Mouse (Mus musculus): ENCODE measurements around the gene Ltb4r2.

Ltb4r2 gene

DNA sequence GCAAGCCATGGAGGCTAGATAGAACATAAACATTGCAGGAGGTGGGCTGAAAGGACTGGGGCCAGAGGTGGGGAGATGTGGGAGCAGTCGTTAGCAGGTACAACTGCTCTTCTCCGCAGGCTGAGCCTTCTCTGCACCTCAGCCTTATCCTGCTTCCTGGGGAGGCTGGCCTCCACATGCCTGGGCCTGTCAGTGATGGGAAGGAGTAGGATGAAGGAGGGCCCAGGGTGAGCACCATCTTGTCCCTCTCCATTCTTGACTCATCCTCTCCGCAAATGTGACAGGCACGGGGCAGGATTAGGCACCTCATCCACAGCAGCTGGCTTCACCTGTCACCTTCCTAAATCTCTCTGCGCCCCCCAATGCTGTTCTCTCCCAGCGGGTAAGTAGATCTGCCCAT, at the start of gene Ltb4r2:
Ltb4r2 (plus strand) TSS at position 266 of the 400 bp plus-strand sequence.
- DNase-seq = no peak

DNA sequence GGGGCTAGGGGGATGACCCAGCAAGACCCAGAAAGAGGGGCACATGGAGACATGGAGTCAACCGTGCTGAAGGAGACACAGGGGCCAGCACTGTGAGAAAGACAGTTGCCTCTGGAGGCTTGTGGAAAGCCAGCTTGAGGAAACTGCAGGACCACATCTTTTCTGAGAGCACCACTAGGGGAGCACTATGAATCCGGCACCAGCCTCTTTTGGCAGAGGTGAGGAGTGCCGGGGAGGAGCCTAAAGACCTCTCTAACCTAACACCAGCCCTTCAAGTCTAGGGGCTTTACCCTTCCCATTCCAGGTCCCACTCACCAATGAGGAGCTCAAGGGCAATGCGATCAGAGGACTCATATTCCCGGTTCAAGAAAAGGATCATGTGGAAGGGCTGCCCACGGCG, 49.4 kb upstream of the Ltb4r2 start:
- no peak for DNase-seq

DNA sequence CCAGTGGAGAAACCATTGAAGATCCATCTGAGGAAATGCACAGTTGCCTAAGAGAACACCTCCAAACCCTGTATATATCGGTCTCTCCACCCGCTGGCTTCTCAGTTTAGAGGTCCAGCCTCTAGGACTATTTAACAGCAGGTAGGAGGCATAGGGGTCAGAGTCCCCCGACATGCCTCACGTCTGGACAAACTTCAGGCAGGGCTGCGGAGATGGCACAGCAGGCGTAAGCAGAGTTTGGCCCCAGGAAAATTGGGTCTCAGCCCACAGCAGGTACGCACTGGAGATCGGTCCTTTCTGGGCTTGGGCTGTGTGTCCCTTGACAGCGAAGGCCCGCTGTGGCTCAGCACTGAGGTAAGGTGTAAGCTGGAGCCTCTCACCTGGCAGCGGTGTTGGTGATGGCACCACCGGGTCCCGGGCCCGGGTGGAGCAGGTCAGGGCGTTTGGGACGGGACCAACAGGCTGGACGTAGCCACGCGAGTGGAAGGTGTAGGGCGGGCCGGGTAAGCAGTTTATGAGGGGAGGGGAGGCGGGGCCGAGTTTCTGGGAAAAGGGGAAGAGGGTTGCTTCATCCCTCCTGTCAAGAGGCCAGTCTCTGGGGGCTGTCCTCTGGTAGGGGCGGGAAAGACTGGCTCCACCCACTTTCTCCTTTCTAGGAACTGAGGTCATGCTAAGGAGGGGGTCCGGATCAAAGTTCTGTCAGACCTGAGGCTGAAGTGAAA, 48.1 kb upstream of the Ltb4r2 start:
- DNase-seq = peak; percentile 24

GRCm38 (mm10) chr14:55713729-55714122, 47.5 kb upstream of the Ltb4r2 start, which contains the start of gene Tgm1:
Tgm1 (minus strand) TSS chr14:55713926.
- no peak for DNase-seq

DNA sequence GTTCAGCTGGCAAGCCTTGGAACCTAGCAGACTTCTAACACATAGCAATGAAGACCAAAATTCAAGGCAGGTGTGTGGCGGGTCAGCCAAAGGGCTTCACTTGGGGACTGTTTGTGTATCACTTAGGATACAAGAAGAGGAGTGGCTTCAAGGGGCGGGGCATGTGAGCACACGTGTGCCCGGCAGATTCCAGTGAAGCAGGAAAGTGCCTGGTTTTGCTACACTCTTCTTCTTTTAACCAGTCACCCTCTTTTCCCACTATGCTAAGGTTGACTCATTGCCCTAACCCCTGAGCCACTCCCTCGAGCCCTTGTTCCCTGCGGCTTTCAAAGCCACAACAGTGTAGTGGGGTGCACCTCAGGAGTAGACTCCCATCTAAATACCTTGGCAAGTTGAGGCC, 46.3 kb upstream of the Ltb4r2 start:
- DNase-seq = no peak

GRCm38 (mm10) chr14:55716271-55716670, 45.0 kb upstream of the Ltb4r2 start:
- no peak for DNase-seq

GRCm38 (mm10) chr14:55716884-55717283, 44.3 kb upstream of the Ltb4r2 start:
- DNase-seq = no peak

DNA sequence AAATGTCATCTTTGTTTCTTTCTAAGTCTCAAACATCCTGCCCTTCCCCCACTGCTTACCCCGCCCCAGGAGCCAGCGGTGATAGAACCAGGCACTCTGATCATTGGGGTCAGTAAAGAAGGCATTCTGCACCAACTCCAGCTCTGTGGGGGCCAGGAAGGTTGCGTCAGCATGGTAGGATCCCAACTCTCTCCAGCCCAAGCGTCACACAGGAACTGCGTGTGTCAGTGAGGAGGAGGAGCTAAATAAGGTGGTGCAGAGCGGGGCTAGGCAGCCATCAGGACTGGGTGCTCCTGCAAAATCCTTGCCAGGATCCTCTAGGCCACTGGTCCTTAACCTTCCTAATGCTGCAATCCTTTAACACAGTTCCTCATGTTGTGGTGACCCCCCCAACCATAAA, 41.5 kb upstream of the Ltb4r2 start:
- DNase-seq = no peak

DNA sequence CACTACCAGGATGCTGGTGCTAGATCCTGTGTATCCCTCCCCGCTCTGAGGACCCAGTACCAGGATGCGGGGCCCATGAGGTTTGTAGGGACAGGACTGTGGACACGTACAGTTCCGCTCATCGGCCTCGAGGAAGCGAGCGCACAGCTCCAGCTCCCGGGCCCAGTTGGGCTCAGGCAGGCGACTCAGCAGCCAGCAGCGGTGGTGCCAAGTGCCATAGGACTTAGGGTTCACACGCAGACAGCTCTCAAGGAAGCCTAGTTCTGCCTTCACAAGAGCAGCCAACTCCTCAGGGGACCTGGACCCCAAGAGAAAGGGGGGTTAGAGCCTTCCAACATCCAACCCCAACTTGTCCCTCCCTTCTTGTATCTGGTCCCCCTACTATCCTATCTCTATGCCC, 40.6 kb upstream of the Ltb4r2 start:
- DNase-seq = no peak

DNA sequence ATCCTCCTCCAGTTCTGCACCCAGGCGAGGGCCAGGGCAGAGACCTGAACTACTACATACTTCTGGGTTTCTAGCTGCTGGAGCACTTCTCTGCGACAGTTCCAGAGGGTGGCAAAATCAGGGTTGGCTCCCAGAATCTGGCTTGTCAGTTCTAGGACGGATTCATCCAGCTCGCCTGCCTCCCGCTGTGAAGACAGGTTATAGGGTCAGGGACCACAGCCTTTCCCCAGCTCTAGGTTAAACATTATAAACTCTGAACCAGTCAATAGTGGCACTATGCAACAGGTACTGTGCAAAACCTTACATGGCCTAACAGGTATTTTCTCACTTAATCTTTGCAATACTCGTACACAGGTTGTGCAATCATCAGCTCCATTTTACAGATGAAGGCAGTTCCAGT, 40.2 kb upstream of the Ltb4r2 start:
- DNase-seq = no peak

DNA sequence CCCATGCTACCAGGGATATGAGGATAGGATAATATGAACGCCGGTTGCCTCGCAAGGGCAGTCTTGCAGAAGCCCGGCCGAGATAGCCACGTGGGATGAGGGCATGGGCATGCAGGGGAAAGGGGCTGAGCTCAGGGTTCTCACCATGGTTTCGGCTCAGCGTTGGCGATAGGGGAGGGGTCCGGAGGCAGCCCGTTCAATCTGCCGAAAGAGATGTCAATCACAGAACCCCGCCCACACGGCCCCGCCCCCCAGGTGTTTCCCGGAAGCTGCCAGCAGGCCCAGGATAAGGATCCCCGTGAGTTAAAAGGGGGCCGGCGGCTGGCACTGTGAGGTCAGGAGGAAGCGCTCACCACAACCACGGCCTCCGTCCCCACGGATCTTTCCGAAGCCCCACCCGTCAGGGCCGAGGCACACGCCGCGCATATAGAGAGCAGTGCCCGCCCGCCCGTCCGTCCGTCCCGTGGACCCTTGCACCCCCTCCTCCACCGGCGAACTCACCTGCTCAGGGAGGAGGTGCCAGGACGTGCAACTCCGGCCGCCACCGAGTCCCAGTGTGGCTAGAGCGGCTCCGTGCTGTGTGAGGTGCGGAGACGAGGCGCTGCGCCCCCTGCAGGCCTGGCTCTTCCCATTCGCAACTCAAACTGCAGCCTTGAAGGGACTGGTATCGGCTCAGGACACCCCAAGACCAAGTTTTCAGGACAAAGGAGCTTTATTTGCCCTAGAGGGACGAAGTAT, 39.4 kb upstream of the Ltb4r2 start, which contains the start of gene Rabggta:
Rabggta (minus strand) TSS at position 564 of the 738 bp plus-strand sequence.
- DNase-seq = peak; percentile 94

DNA sequence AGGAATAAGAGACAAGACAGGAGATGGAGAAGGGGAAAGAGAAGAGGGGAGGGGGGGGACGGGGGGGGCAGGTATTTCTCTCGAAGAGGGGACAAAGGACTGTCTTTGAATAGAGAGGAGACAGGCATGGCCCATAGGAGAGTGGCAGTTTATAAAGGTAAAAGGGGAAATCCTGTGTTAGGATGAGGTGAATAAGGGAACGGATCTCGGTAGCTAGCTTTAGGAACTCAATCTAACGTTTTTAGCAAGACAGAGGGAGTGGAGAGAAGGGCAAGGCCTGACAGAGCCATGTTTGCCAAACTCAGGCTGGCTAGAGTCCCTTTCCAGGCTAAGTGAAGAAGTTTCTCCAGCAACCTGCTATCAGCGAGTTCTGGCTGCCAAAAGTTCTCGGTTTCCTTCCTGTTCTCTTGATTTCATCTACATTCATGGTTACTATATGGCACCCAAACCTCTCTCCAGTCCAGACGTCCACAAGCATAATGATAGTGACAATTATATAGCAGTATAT, 38.7 kb upstream of the Ltb4r2 start:
- no peak for DNase-seq

GRCm38 (mm10) chr14:55723433-55723832, 37.8 kb upstream of the Ltb4r2 start:
- no peak for DNase-seq

GRCm38 (mm10) chr14:55724411-55724871, 36.8 kb upstream of the Ltb4r2 start:
- no peak for DNase-seq

DNA sequence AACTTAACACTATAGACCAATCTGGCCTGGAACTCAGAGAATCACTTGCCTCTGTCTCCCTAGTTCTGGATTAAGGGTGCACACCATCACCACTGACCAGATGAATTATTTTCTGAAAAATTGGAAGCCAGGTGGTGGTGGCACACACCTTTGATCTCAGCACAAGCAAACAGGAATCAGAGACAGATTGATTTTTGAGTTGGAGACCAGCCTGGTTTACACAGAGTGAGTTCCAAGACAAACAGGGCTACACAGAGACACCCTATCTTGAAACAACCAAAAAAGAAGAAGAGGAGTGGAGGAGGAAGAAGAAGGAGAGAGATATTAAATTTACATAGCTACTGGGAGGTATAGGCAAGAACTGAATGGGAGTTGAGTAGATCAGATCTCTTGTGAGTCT, 35.0 kb upstream of the Ltb4r2 start:
- DNase-seq = no peak

- no peak for DNase-seq
These were observed 33.1 kb upstream of the Ltb4r2 start for GRCm38 (mm10) chr14:55727889-55728685.

DNA sequence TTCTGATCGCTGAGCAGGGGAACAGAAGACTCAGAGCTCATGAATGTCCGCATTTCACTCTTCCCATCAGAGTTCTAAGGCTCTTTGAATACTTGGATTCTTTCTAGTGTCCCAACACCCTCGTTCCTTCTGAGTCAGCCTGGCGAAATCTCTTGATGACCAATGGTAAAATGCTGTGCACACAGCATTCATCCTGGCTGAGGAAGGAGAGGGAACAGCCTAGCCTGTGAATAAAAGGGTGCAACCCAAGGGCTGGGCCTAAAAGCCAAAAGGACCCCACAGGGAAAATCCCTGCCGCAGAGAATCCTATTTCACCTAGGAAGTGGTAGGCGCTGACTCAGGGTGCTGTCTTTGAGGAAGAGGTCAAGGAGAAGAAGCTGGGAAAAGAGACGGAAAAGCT, 31.1 kb upstream of the Ltb4r2 start:
- no peak for DNase-seq

GRCm38 (mm10) chr14:55730531-55731032, 30.6 kb upstream of the Ltb4r2 start:
- peak; percentile 18 for DNase-seq

- no peak for DNase-seq
These were observed 27.3 kb upstream of the Ltb4r2 start for GRCm38 (mm10) chr14:55733889-55734288.

- DNase-seq = no peak
These were observed 26.4 kb upstream of the Ltb4r2 start for GRCm38 (mm10) chr14:55734869-55735268.

- no peak for DNase-seq
These were observed 25.9 kb upstream of the Ltb4r2 start for GRCm38 (mm10) chr14:55735334-55735733.

- no peak for DNase-seq
These were observed 25.5 kb upstream of the Ltb4r2 start for GRCm38 (mm10) chr14:55735758-55736157.
